Mouse (Mus musculus): ENCODE results near the gene Lpcat1.

Lpcat1 gene

DNA sequence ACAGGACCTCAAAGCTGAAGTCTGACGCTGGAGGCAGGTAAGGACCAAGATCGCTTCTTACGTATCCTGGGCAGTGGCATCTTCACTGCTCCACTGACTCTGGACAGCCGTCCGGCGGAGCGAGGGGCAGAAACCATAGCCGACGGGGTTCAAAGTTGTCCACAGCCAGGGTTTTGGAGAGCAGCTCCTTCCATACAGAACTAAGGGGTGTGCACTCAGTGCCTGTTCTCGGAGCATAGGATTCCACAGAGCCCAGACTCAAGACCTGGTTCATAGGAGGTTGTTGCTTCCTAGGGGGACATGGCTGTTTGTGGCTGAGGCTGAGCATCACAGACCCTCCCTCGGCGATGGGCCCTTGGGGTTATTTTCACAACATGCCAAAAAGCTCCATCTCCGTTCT, 69.8 kb downstream of the Lpcat1 start:
- no peak for DNase-seq (ENCODE audit: low spot score)

DNA sequence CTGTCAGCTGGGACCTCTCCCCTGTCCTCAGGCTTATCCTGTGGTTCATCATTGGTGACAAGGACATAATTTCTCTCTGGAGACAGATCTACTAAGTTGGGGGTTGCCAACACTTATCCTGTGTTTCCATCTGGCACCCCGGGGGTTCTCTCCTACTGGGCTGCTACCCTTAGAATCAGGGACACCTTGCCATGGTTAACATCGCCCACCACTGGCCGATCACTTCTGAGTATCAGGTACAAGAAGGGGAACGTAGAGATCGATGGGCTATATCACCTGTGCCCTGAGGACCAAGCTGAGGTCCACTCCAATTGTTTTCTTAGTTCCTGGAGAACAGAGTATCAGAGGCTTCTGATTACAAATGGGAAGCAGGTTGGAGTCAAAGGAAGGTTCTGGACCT, 97.2 kb downstream of the Lpcat1 start:
- no peak for DNase-seq (ENCODE audit: low spot score)

Measured in c-Kit-positive CD71-positive TER-119-positive erythroid progenitor cells, embryonic 14.5 days (primary cell).